Mouse (Mus musculus) heart, embryonic 14.5 days (tissue): ENCODE measurements around the gene Cdh10. TPM values are rescaled to one million over a fixed set of nuclear protein-coding genes. Genes with fewer than 3 reads are reported as not detected.

Source experiments
- ATAC-seq: fragments of 200-750 bp; cut with Nextera tagmentation; 2 replicates; pipeline ENCODE4 v1.8.0; 2017; ENCODE audit warnings: low read depth, moderate TSS enrichment; ENCODE audit not compliant: insufficient number of reproducible peaks, insufficient read depth, low FRiP score
- H3K27ac ChIP-seq, 2 experiments: fragments of 200-500 bp in 1 of 2; fragments of 300-500 bp in 1 of 2; sonication (generic) in 1 of 2; replicated peaks in 1 of 2; 2 replicates each; pipeline ENCODE4 v1.5.1; 2012 to 2014; ENCODE audit warnings: low read depth in 2 of 2, low read length in 2 of 2, control low read depth in 1 of 2, mild to moderate bottlenecking in 1 of 2, mixed read lengths in 1 of 2; ENCODE audit not compliant: control insufficient read depth in 1 of 2, insufficient read depth in 1 of 2
- H3K27me3 ChIP-seq: fragments of 300-500 bp; sonication (generic); 2 replicates; pipeline ENCODE4 v1.6.1; 2014; ENCODE audit warnings: mild to moderate bottlenecking, low read length, control low read depth; ENCODE audit not compliant: control insufficient read depth, insufficient read depth
- H3K36me3 ChIP-seq: fragments of 300-500 bp; sonication (generic); 2 replicates; pipeline ENCODE4 v1.6.1; 2014; ENCODE audit warnings: mild to moderate bottlenecking, control low read depth, low read length, mixed read lengths; ENCODE audit not compliant: control insufficient read depth, insufficient read depth
- H3K4me1 ChIP-seq, 2 experiments: fragments of 200-500 bp in 1 of 2; fragments of 300-500 bp in 1 of 2; sonication (generic) in 1 of 2; 2 replicates each; pipeline ENCODE4 v1.6.1; 2012 to 2014; ENCODE audit warnings: low read length in 2 of 2, control low read depth in 1 of 2, mixed read lengths in 1 of 2; ENCODE audit not compliant: control insufficient read depth in 2 of 2, insufficient read depth in 2 of 2
- H3K4me2 ChIP-seq: fragments of 300-500 bp; sonication (generic); 2 replicates; pipeline ENCODE4 v1.6.1; 2014; ENCODE audit warnings: mild to moderate bottlenecking, low read length
- H3K4me3 ChIP-seq, 2 experiments: fragments of 200-500 bp in 1 of 2; fragments of 300-500 bp in 1 of 2; sonication (generic) in 1 of 2; 2 replicates each; pipeline ENCODE4 v1.5.1; 2012 to 2014; ENCODE audit warnings: low read length in 2 of 2, mild to moderate bottlenecking in 2 of 2, control low read depth in 1 of 2, low read depth in 1 of 2, moderate library complexity in 1 of 2; ENCODE audit not compliant: control insufficient read depth in 1 of 2, insufficient read depth in 1 of 2
- H3K9ac ChIP-seq: fragments of 300-500 bp; sonication (generic); 2 replicates; pipeline ENCODE4 v1.6.1; 2014; ENCODE audit warnings: mild to moderate bottlenecking, low read length
- H3K9me3 ChIP-seq: fragments of 300-500 bp; sonication (generic); 2 replicates; pipeline ENCODE4 v1.6.1; 2016; ENCODE audit warnings: low read length, control low read depth; ENCODE audit not compliant: control insufficient read depth
- WGBS: fragments of 180-500 bp; shearing (Covaris S2); extraction: QIAGEN DNeasy Blood & Tissue Kit; methylation state at CpG from one replicate; pipeline ENCODE4 v1.1.7; 2014; 5-methylcytosine and 5-hydroxymethylcytosine counted together
- polyA plus RNA-seq: library from polyadenylated mRNA; unstranded; fragments of >200 nt; fragmentation: Nextera tagmentation; extraction: Ambion mirVana; gene quantifications from 2 replicates; pipeline ENCODE4 v1.2.1, GENCODE M21; 2014

The Cdh10 gene
- polyA plus RNA-seq, 1 experiment from 2014 or later: 1.6 TPM

- H3K4me2 ChIP-seq: no peak overlapping the region
- no peak overlapping the region for H3K4me3 ChIP-seq
- ATAC-seq: no peak
- H3K36me3 ChIP-seq: no peaks in the 10 kb centered on the region
- H3K9me3 ChIP-seq: no peaks in the 10 kb centered on the region
- no peaks in the 10 kb centered on the region for H3K27me3 ChIP-seq
- H3K27ac ChIP-seq: no peak overlapping the region
- WGBS: 81% methylated on average over 8 of the region's 8 CpGs
- no peaks in the 10 kb centered on the region for H3K4me1 ChIP-seq
- no peak overlapping the region for H3K9ac ChIP-seq
Measured at GRCm38 (mm10) chr15:18890358-18890757, 71.6 kb downstream of the Cdh10 start.

DNA sequence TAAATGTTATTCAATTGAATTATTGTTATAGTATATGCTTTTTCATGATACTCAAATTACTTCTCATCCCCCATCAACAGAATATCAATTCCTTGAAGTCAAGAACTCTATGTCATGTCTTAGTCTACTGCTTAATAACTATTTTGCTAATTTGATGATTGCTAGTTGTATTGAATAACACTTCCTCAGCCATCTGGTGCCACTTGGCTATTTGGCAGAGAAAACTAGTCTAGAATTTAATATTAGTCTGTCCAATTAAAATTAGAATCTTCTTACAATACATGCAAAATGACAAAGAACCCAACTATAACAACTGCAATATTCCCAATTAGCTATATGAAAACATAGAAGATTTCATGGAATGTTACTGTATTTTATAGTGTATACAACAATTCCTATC lies 82.0 kb downstream of the Cdh10 start:
- no peak overlapping the region for H3K4me2 ChIP-seq
- H3K9ac ChIP-seq: no peak overlapping the region
- no peak overlapping the region for H3K27ac ChIP-seq
- H3K36me3 ChIP-seq: no peaks in the 10 kb centered on the region
- no peaks in the 10 kb centered on the region for H3K4me1 ChIP-seq
- H3K9me3 ChIP-seq: no peaks in the 10 kb centered on the region
- no peaks in the 10 kb centered on the region for H3K27me3 ChIP-seq
- ATAC-seq: no peak
- H3K4me3 ChIP-seq: no peak overlapping the region

DNA sequence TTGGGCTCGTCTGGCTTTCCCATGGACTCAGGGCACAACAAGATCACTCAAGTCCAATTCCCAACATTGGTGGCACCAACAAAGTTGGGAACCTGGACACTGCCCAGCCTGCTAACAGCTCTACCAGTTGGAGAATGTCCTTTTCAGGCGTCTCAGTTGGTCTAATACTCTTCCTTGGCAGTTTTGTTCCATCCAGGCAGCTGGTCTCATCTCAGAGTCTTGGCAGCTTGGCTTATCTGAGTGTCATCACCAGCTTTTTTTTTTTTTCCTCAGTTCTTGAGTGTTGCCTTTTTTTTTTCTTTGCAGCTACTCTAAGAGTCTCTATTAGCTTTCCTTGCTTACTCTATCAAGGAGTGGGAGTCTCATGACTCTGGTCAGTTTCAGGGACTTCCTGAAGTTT lies 85.4 kb downstream of the Cdh10 start:
- Histone ChIP-seq H3K36me3 (no peaks in the 10 kb centered on the region), H3K4me1 (no peaks in the 10 kb centered on the region), H3K4me2 (no peak overlapping the region), H3K4me3 (no peak overlapping the region), H3K27me3 (no peaks in the 10 kb centered on the region), H3K27ac (no peak overlapping the region), H3K9ac (no peak overlapping the region), H3K9me3 (no peaks in the 10 kb centered on the region)
- 57% methylated on average over 2 of the region's 2 CpGs for WGBS
- ATAC-seq: no peak

DNA sequence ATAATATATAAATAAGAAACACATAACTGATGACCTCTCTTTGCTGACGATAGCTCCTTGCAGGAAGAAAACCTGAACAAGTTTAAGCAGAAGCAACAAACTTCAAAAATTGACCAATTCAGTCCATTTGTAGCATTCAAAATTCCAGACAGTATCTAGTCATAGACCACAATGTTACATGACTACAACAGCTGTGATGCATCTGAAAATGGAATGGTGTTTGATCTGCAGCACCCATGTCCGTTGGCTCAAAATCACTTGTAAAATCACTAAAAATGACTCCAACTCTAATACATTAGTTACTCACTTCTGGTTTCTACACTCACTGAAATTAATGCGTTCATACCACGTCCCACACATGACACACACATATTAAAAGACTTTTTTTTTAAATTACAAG lies 91.9 kb downstream of the Cdh10 start:
- no peaks in the 10 kb centered on the region for H3K36me3 ChIP-seq
- H3K4me2 ChIP-seq: no peak overlapping the region
- H3K9me3 ChIP-seq: no peaks in the 10 kb centered on the region
- H3K4me3 ChIP-seq: no peak overlapping the region
- no peaks in the 10 kb centered on the region for H3K4me1 ChIP-seq
- no peak overlapping the region for H3K9ac ChIP-seq
- no peaks in the 10 kb centered on the region for H3K27me3 ChIP-seq
- WGBS: 83% methylated on average over 4 of the region's 4 CpGs
- no peak for ATAC-seq
- no peak overlapping the region for H3K27ac ChIP-seq

DNA sequence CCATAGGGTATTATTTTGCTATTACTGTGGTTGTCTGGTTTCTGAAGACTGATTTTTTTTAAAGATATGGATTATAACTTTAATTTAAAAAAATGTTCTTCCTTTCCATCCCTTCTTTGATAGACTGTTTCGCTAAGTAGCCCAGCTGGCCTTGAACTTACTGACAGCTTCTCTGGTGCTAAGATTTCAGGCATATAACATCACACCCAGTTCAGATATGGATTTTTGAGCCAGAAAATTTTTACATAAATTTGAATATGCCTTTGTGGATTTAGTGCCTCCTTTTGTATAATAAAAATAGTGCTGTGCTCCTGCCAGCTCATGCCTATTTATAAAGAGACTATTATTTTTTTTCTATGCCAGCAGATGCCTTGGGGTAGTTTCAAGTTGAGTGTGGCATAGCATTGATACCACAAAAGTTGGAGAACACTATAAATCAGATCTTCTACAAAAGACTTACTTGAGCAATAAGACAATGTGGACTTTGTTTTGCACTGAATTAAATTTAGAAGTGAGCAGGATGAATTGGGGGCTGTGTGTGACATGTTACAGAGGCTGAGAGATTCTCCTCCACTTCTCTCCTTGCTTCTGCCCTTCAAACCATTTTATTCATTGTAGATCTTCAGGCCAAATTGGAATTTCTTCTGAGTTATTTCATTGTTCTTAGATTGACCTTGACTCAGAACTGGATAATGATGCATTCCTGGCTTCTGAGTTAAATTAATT lies 106.8 kb downstream of the Cdh10 start:
- no peak for ATAC-seq
- Histone ChIP-seq H3K9me3 (no peaks in the 10 kb centered on the region), H3K4me2 (no peak overlapping the region), H3K9ac (no peak overlapping the region), H3K36me3 (no peaks in the 10 kb centered on the region), H3K4me3 (no peak overlapping the region), H3K27ac (no peak overlapping the region), H3K4me1 (no peaks in the 10 kb centered on the region), H3K27me3 (no peaks in the 10 kb centered on the region)
- 79% methylated on average over 1 of the region's 1 CpGs for WGBS

DNA sequence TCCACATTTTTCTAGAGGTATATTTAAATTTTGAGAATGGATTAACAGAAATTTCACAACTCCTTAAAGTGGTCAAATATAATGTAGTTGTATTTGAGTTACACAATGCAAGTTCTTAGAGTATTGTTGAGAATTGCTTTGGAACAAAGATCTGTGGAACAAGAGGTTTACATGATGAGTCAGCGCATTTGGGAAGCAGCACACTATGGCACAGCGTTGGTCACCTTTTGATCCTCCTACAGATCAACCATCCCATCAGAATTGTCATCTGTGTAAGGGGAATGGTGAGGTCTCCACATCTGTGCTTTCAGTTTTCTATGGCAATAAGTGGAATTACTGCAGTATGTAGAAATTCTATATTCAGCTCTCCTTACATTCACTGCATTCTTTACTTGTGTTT lies 108.2 kb downstream of the Cdh10 start:
- no peak for ATAC-seq
- WGBS: 88% methylated on average over 2 of the region's 2 CpGs
- Histone ChIP-seq H3K4me3 (no peak overlapping the region), H3K36me3 (no peaks in the 10 kb centered on the region), H3K4me1 (no peaks in the 10 kb centered on the region), H3K27ac (no peak overlapping the region), H3K27me3 (no peaks in the 10 kb centered on the region), H3K9ac (no peak overlapping the region), H3K9me3 (no peaks in the 10 kb centered on the region), H3K4me2 (no peak overlapping the region)

- ATAC-seq: no peak
- WGBS: 90% methylated on average over 3 of the region's 3 CpGs
- Histone ChIP-seq H3K4me1 (no peaks in the 10 kb centered on the region), H3K9me3 (no peaks in the 10 kb centered on the region), H3K27ac (no peak overlapping the region), H3K4me2 (no peak overlapping the region), H3K9ac (no peak overlapping the region), H3K27me3 (no peaks in the 10 kb centered on the region), H3K36me3 (no peaks in the 10 kb centered on the region), H3K4me3 (no peak overlapping the region)
Measured at GRCm38 (mm10) chr15:18952266-18952665, 133.5 kb downstream of the Cdh10 start.

DNA sequence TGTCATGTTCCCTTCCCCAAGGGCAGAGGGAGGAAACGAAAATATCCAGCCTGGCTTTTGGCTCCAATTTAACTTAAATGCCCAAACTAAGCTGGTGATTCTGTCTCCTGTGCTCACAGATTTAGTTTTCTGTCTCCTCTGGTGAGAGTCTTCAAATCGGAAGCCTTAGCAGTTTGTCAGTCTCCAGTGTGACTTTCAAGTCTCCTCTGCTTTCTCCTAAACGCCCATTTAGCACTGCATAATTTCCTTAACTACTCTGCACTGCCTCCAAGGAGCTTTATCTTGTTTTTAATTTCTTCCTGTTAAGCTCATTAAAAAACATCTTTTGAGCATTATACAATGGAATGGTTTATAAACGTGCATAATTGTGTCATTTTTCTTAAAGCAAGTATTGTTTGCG lies 156.3 kb downstream of the Cdh10 start:
- Histone ChIP-seq H3K4me1 (no peaks in the 10 kb centered on the region), H3K9me3 (no peaks in the 10 kb centered on the region), H3K36me3 (no peaks in the 10 kb centered on the region), H3K27me3 (no peaks in the 10 kb centered on the region), H3K4me3 (no peak overlapping the region), H3K27ac (no peak overlapping the region), H3K9ac (no peak overlapping the region), H3K4me2 (no peak overlapping the region)
- WGBS: 42% methylated on average over 5 of the region's 5 CpGs
- no peak for ATAC-seq
